ENCODE assay signal across 16 mouse cellular contexts in genomic region chr9:62369172-62369571, GRCm38 (mm10). TPM values are rescaled to one million over a fixed set of nuclear protein-coding genes. Genes with fewer than 3 reads are reported as not detected.
DNase-seq lines count a peak whose midpoint lies in the region; ATAC-seq and TF ChIP-seq lines count a peak whose summit lies in the region.
"Had no signal": no experiment of that assay in that cellular context is flagged by ENCODE, and none has a peak within 500 bp of the region (broad histone marks: within the 10 kb centered on the region; RNA-seq: fewer than 3 reads in every experiment).

No protein-coding gene starts in this region.

- dilution Hi-C loops in CH12.LX (cut with MboI; ENCODE audit: extremely low pct_ligation_motif_present, extremely low pct_unique_long_range_greater_than_20kb, low sequenced_read_pairs): no loop called here

- 0 out of 2 replicates have a peak overlapping the region, but pooled peaks have one; percentile 36 for H3K27ac ChIP-seq in heart, embryonic 10.5 days
- peak overlapping the region; percentile 16; the same call in 1 of the 2 replicates for H3K27ac ChIP-seq in kidney, embryonic 16.5 days (ENCODE audit: low read length)
- H3K27ac ChIP-seq in CH12.LX (ENCODE audit: insufficient read depth, low read depth): peak overlapping the region; percentile 96
- H3K27ac ChIP-seq: limb, embryonic 10.5 days; liver, embryonic 14.5 days; macrophage; midbrain, embryonic 15.5 days had no signal

- no peak for TF ChIP-seq EP300 in CH12.LX (IDR thresholded peaks at IDR 0.05; ENCODE audit: low read length)

- no peak for TF ChIP-seq CTCF in CH12.LX (conservative IDR thresholded peaks at IDR 0.05 in 1 of 2, IDR thresholded peaks at IDR 0.05 in 1 of 2; ENCODE audit: low read depth in 2 of 2, low read length in 2 of 2)

- H3K79me2 ChIP-seq in CH12.LX (replicated peaks; ENCODE audit: control insufficient read depth, extremely low read depth, insufficient read depth, poor library complexity, severe bottlenecking): peaks cover 90% of the 10 kb centered on the region

- H3K9me3 ChIP-seq in heart, embryonic 10.5 days: no peaks in the 10 kb centered on the region
- H3K9me3 ChIP-seq in kidney, embryonic 16.5 days (ENCODE audit: low read length): no peaks in the 10 kb centered on the region
- H3K9me3 ChIP-seq in CH12.LX (replicated peaks; ENCODE audit: low read length): no peaks in the 10 kb centered on the region
- H3K9me3 ChIP-seq: hindbrain, embryonic 13.5 days; limb, embryonic 10.5 days; midbrain, embryonic 15.5 days had no signal

- 81% methylated on average over 6 of the region's 6 CpGs for WGBS in heart, embryonic 10.5 days
- 62% methylated on average over 6 of the region's 6 CpGs for WGBS in kidney, embryonic 16.5 days

- no peak overlapping the region for H3K4me2 ChIP-seq in kidney, embryonic 16.5 days (replicated peaks; ENCODE audit: low read depth, low read length)
- peak overlapping the region; percentile 83 for H3K4me2 ChIP-seq in CH12.LX (ENCODE audit: insufficient read depth, low read depth, poor library complexity, severe bottlenecking)
- H3K4me2 ChIP-seq: hindbrain, embryonic 13.5 days; midbrain, embryonic 15.5 days had no signal

- no peak; the same call in 1 of the 2 replicates for TF ChIP-seq POLR2A in CH12.LX (IDR thresholded peaks at IDR 0.05; ENCODE audit: low read depth, low read length)

- H3K36me3 ChIP-seq in heart, embryonic 10.5 days: peaks cover 39% of the 10 kb centered on the region
- H3K36me3 ChIP-seq in kidney, embryonic 16.5 days (ENCODE audit: insufficient read depth, low read length): peaks cover 20% of the 10 kb centered on the region
- H3K36me3 ChIP-seq in CH12.LX (replicated peaks in 1 of 2; ENCODE audit: control insufficient read depth in 1 of 2, insufficient read depth in 1 of 2, low read length in 1 of 2): peaks cover 11 to 45% of the 10 kb centered on the region in 2 experiments

- H3K4me3 ChIP-seq in heart, embryonic 10.5 days: no peak overlapping the region
- no peak overlapping the region for H3K4me3 ChIP-seq in kidney, embryonic 16.5 days (ENCODE audit: low read length)
- peak overlapping the region; percentile 35 to 66 (median 65) for H3K4me3 ChIP-seq in CH12.LX (replicated peaks in 1 of 3; ENCODE audit: low read depth in 2 of 3, low read length in 2 of 3, poor library complexity in 1 of 3)
- H3K4me3 ChIP-seq: hindbrain, embryonic 13.5 days; limb, embryonic 10.5 days; midbrain, embryonic 15.5 days had no signal

- H3K27me3 ChIP-seq in heart, embryonic 10.5 days (ENCODE audit: insufficient read depth, poor library complexity, severe bottlenecking): no peaks in the 10 kb centered on the region
- no peaks in the 10 kb centered on the region for H3K27me3 ChIP-seq in kidney, embryonic 16.5 days (ENCODE audit: insufficient read depth, low read length)
- no peaks in the 10 kb centered on the region for H3K27me3 ChIP-seq in CH12.LX (replicated peaks)
- H3K27me3 ChIP-seq: hindbrain, embryonic 13.5 days; midbrain, embryonic 15.5 days had no signal

- peak; percentile 19 for DNase-seq in cerebellum, adult 8-10 months
- no peak for DNase-seq in cerebellum, adult 11 months
- no peak for DNase-seq in heart, embryonic 10.5 days (ENCODE audit: low spot score)
- DNase-seq in heart, adult 8-10 months (ENCODE audit: low spot score): no peak
- DNase-seq in kidney, postnatal 4 days: no peak
- peak; percentile 3 for DNase-seq in CH12.LX (ENCODE audit: extremely low read depth)
- DNase-seq: B cell, adult 2 months; gastrocnemius, postnatal 36 days; right cerebral cortex, postnatal 25 days had no signal

- H3K9ac ChIP-seq in kidney, embryonic 16.5 days (replicated peaks; ENCODE audit: low read length): no peak overlapping the region
- H3K9ac ChIP-seq in CH12.LX (ENCODE audit: insufficient read depth, low read depth): peak overlapping the region; percentile 82
- H3K9ac ChIP-seq: liver, embryonic 14.5 days; midbrain, embryonic 15.5 days had no signal

- in situ Hi-C loops in CH12.LX (cut with MboI; ENCODE audit: low pct_ligation_motif_present, low pct_unique_long_range_greater_than_20kb, low sequenced_read_pairs): no loop called here

- no peak for ATAC-seq in kidney, embryonic 16.5 days (ENCODE audit: low FRiP score, low TSS enrichment)
- no peak for ATAC-seq in activated CD4-positive, CD25-positive, alpha-beta regulatory T cell, adult 4 months
- ATAC-seq: midbrain, embryonic 15.5 days had no signal

- peaks cover 92% of the 10 kb centered on the region for H3K4me1 ChIP-seq in heart, embryonic 10.5 days
- H3K4me1 ChIP-seq in kidney, embryonic 16.5 days (ENCODE audit: insufficient read depth, low read length): peaks cover 76% of the 10 kb centered on the region
- peaks cover 27 to 92% of the 10 kb centered on the region in 2 experiments for H3K4me1 ChIP-seq in CH12.LX (ENCODE audit: control insufficient read depth in 1 of 2, insufficient read depth in 2 of 2)

- no peak for TF ChIP-seq RAD21 in CH12.LX (IDR thresholded peaks at IDR 0.05; ENCODE audit: low read depth, low read length)

TF ChIP-seq in CH12.LX, 34 proteins besides CTCF, POLR2A, EP300 and RAD21:
- TF ChIP-seq SMC3 (IDR thresholded peaks at IDR 0.05; ENCODE audit: low read depth, low read length) (no peak), MXI1 (IDR thresholded peaks at IDR 0.05; ENCODE audit: low read depth, low read length) (0 out of 2 replicates have a peak, but pooled peaks have one; percentile 13)

RNA-seq across cellular contexts. Expression of gene Anp32a, which starts 28.1 kb away (rescaled TPM):
- polyA plus RNA-seq in heart, embryonic 10.5 days (2016; fragmentation: Nextera tagmentation; extraction: Ambion mirVana): 160 and 178 TPM in 2 replicates
- 100 to 1,000 TPM; 196 to 226 (median 214) TPM for total RNA-seq in heart, adult 8-10 months (2022)
- polyA plus RNA-seq in kidney, embryonic 16.5 days (2015; fragmentation: Nextera tagmentation; extraction: Ambion mirVana): 196 and 238 TPM in 2 replicates
- 585 and 608 TPM in 2 replicates for total RNA-seq in CH12.LX (2012; rRNA removed)
- total RNA-seq in CH12.LX (2014; rRNA removed): 809 and 869 TPM in 2 replicates
- polyA plus RNA-seq in CH12.LX (2012; ENCODE audit: insufficient read length, low read depth): 1,207 and 1,391 TPM in 2 replicates
- polyA plus RNA-seq in activated CD4-positive, CD25-positive, alpha-beta regulatory T cell, adult 4 months (2017; shearing (Covaris generic)): 100 to 1,000 TPM; 108 to 132 TPM

Comparison
In these comparisons a context has a peak if more than half of its experiments do, and no peak if none do; other contexts are left out.
1. DNase-seq: peak in cerebellum, adult 8-10 months (single experiment) and CH12.LX (single experiment); none in cerebellum, adult 11 months (single experiment), heart, embryonic 10.5 days (single experiment), heart, adult 8-10 months (single experiment) and kidney, postnatal 4 days (0 of 2).
2. H3K27ac ChIP-seq: peak in every context shown above with its lines; median percentile 96 in CH12.LX; 36 in heart, embryonic 10.5 days; 16 in kidney, embryonic 16.5 days.
3. H3K4me3 ChIP-seq: peak in CH12.LX (3 of 3); none in heart, embryonic 10.5 days (single experiment) and kidney, embryonic 16.5 days (single experiment).